Mouse (Mus musculus) heart, adult 2 months (tissue): Measurements from ENCODE around the gene Fgfr2.

ENCODE experiments used
- CTCF ChIP-seq: fragments of 200-600 bp; IDR thresholded peaks from 2 replicates; pipeline ENCODE4 v1.8.1; 2022; ENCODE audit warnings: antibody characterized with exemption, mild to moderate bottlenecking, moderate library complexity
- EP300 ChIP-seq: fragments of 200-500 bp; IDR thresholded peaks from 2 replicates; pipeline ENCODE4 v1.6.1; 2011; ENCODE audit warnings: low read depth, low read length, control low read depth; ENCODE audit not compliant: insufficient read depth
- POLR2A ChIP-seq: fragments of 200-500 bp; IDR thresholded peaks from 2 replicates; pipeline ENCODE4 v1.6.1; 2011; ENCODE audit warnings: mild to moderate bottlenecking, low read depth, low read length, control low read depth; ENCODE audit not compliant: insufficient read depth

DNA sequence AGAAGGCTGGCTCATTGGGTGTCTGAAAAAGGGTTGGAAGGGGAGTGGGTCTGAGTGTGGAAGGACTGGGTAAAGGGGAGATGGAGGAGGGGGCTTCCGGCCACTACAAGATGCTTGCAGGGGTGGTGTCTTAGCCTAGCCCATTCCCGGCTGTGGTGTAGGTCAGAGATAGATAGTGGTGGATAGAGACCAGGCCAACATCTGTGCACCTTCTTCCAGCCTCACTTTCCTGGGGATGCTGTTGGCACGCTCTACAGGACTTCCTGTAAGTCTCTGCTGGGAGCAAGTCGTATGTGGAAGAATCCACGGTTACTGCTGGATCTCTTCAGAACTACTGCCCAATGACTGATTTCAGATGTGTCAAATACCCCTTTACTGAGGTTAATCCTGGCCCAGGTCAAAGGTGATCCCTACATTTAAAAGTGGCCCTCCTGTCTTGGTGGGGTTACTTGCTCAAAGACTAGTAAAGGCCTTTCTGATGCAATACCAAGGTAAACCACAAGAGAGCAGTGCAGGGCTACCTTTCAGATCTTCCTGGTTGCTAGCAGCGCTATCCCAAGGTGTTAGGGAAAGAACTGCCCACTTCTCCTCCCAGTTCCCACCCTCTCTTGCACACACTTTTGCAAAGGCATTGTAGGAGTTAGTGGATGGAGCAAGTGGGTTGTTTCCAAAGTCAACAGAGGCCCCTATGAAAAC is 896.6 kb downstream of the Fgfr2 start:
- peak; percentile 98; the same call in 1 of the 2 replicates for TF ChIP-seq CTCF
- TF ChIP-seq EP300: 0 out of 2 replicates have a peak, but pooled peaks have one; percentile 79
- TF ChIP-seq POLR2A: no peak
